Comparison of ENCODE assay signal across 9 mouse cellular contexts in genomic region chr13:54970521-54971247, GRCm38 (mm10). TPM values are rescaled to one million over a fixed set of nuclear protein-coding genes. Genes with fewer than 3 reads are reported as not detected.
DNase-seq lines count a peak whose midpoint lies in the region; ATAC-seq and TF ChIP-seq lines count a peak whose summit lies in the region.
"Had no signal": no experiment of that assay in that cellular context is flagged by ENCODE, and none has a peak within 500 bp of the region (broad histone marks: within the 10 kb centered on the region; RNA-seq: fewer than 3 reads in every experiment).

No protein-coding gene starts in this region.

- no peaks in the 10 kb centered on the region for H3K9me3 ChIP-seq in midbrain, embryonic 11.5 days (ENCODE audit: control insufficient read depth, low read length)
- H3K9me3 ChIP-seq: hindbrain, embryonic 15.5 days had no signal

- no peaks in the 10 kb centered on the region for H3K79me2 ChIP-seq in heart, adult 2 months (replicated peaks; ENCODE audit: control insufficient read depth, insufficient read depth, low read length)

- no peak overlapping the region for H3K9ac ChIP-seq in heart, adult 2 months (ENCODE audit: low read depth, low read length)
- H3K9ac ChIP-seq in midbrain, embryonic 11.5 days (ENCODE audit: low read length): no peak overlapping the region
- H3K9ac ChIP-seq: hindbrain, embryonic 15.5 days had no signal

- peak; percentile 6 to 36 for DNase-seq in heart, adult 2 months
- no peak for DNase-seq in heart, adult 8-10 months (ENCODE audit: low spot score)
- DNase-seq in CD4-positive helper T cell, adult 2 months (ENCODE audit: low read depth, low spot score): peak; percentile 20
- peak; percentile 60 for DNase-seq in embryo, embryonic 11 days
- peak; percentile 36 for DNase-seq in lung, adult 2 months
- DNase-seq in spleen, adult 18-20 months: no peak
- DNase-seq in spleen, postnatal 36 days (ENCODE audit: low spot score in 2 of 2): no peak
- DNase-seq in midbrain, embryonic 11.5 days (ENCODE audit: low spot score, missing footprints): no peak

- intact Hi-C loops in heart, adult 2 months (cut with DNase I): no loop called here

- 30% methylated on average over 14 of the region's 14 CpGs for WGBS in heart, adult 2 months
- 44% methylated on average over 14 of the region's 14 CpGs for WGBS in lung, adult 2 months
- WGBS in midbrain, embryonic 11.5 days: 42% methylated on average over 14 of the region's 14 CpGs

- no peak for TF ChIP-seq CTCF in heart, adult 2 months (IDR thresholded peaks at IDR 0.05)
- no peak for TF ChIP-seq CTCF in lung, adult 2 months (IDR thresholded peaks at IDR 0.05; ENCODE audit: insufficient read depth, low read length)

- H3K4me3 ChIP-seq in heart, adult 2 months: no peak overlapping the region
- no peak overlapping the region for H3K4me3 ChIP-seq in lung, adult 2 months (replicated peaks; ENCODE audit: extremely low read depth, low read depth, low read length)
- H3K4me3 ChIP-seq in midbrain, embryonic 11.5 days (ENCODE audit: low read depth, low read length): no peak overlapping the region
- H3K4me3 ChIP-seq: hindbrain, embryonic 15.5 days had no signal

- H3K27ac ChIP-seq in heart, adult 2 months: no peak overlapping the region
- no peak overlapping the region for H3K27ac ChIP-seq in midbrain, embryonic 11.5 days (ENCODE audit: low read depth, low read length)
- H3K27ac ChIP-seq: hindbrain, embryonic 15.5 days had no signal

- no peaks in the 10 kb centered on the region for H3K4me1 ChIP-seq in heart, adult 2 months (ENCODE audit: control insufficient read depth, insufficient read depth, low read length)
- no peaks in the 10 kb centered on the region for H3K4me1 ChIP-seq in lung, adult 2 months (ENCODE audit: control insufficient read depth, insufficient read depth, low read length)
- H3K4me1 ChIP-seq in midbrain, embryonic 11.5 days (ENCODE audit: control insufficient read depth, insufficient read depth, low read length): peaks cover 15% of the 10 kb centered on the region

- no peak for TF ChIP-seq POLR2A in heart, adult 2 months (IDR thresholded peaks at IDR 0.05; ENCODE audit: insufficient read depth, low read depth, low read length)
- no peak for TF ChIP-seq POLR2A in lung, adult 2 months (IDR thresholded peaks at IDR 0.05; ENCODE audit: borderline replicate concordance, extremely low read depth, low read depth, low read length)

- no peaks in the 10 kb centered on the region for H3K36me3 ChIP-seq in heart, adult 2 months (ENCODE audit: control insufficient read depth, insufficient read depth, low read length)
- H3K36me3 ChIP-seq in midbrain, embryonic 11.5 days (ENCODE audit: control insufficient read depth, insufficient read depth, low read length): no peaks in the 10 kb centered on the region
- H3K36me3 ChIP-seq: hindbrain, embryonic 15.5 days had no signal

- ATAC-seq in midbrain, embryonic 11.5 days (ENCODE audit: low FRiP score): no peak

- H3K4me2 ChIP-seq in midbrain, embryonic 11.5 days: no peak overlapping the region
- H3K4me2 ChIP-seq: hindbrain, embryonic 15.5 days had no signal

- no peak for TF ChIP-seq EP300 in heart, adult 2 months (IDR thresholded peaks at IDR 0.05; ENCODE audit: insufficient read depth, low read depth, low read length)

- no peaks in the 10 kb centered on the region for H3K27me3 ChIP-seq in heart, adult 2 months (ENCODE audit: control insufficient read depth, insufficient read depth, low read length)
- H3K27me3 ChIP-seq in midbrain, embryonic 11.5 days (ENCODE audit: control insufficient read depth, insufficient read depth, low read length): peaks cover 12% of the 10 kb centered on the region

RNA-seq across cellular contexts. Expression of gene Unc5a, which starts 21.5 kb away (rescaled TPM):
- under 1 TPM; 0.57 to 0.73 TPM for total RNA-seq in heart, adult 2 months (2021)
- polyA plus RNA-seq in heart, adult 2 months (2012; rRNA removed): 0.91 and 1.2 TPM in 2 replicates
- total RNA-seq in heart, adult 8-10 months (2022): 1 to 10 TPM in 2 of 4 experiments, under 1 TPM in 2; 0.80 to 1.7 (median 0.98) TPM
- 2.9 and 3.7 TPM in 2 replicates for polyA plus RNA-seq in lung, adult 2 months (2012; rRNA removed)
- polyA plus RNA-seq in midbrain, embryonic 11.5 days (2014; fragmentation: Nextera tagmentation; extraction: Ambion mirVana): 2.2 and 2.9 TPM in 2 replicates

RNA-seq across cellular contexts. Expression of gene Hk3, which starts 50.5 kb away (rescaled TPM):
- under 1 TPM; 0.84 to 0.91 TPM for total RNA-seq in heart, adult 2 months (2021)
- 1.2 and 1.3 TPM in 2 replicates for polyA plus RNA-seq in heart, adult 2 months (2012; rRNA removed)
- total RNA-seq in heart, adult 8-10 months (2022): 1 to 10 TPM in 1 of 4 experiments, under 1 TPM in 3; 0.83 to 1.1 (median 0.85) TPM
- polyA plus RNA-seq in lung, adult 2 months (2012; rRNA removed): 3.4 and 5.2 TPM in 2 replicates
- polyA plus RNA-seq in midbrain, embryonic 11.5 days (2014; fragmentation: Nextera tagmentation; extraction: Ambion mirVana): 0.94 and 0.95 TPM in 2 replicates

Comparison
In these comparisons a context has a peak if more than half of its experiments do, and no peak if none do; other contexts are left out.
1. DNase-seq: peak in heart, adult 2 months (2 of 2), CD4-positive helper T cell, adult 2 months (single experiment), embryo, embryonic 11 days (single experiment) and lung, adult 2 months (single experiment); none in heart, adult 8-10 months (single experiment), spleen, adult 18-20 months (0 of 2), spleen, postnatal 36 days (0 of 2) and midbrain, embryonic 11.5 days (single experiment).